Mouse (Mus musculus) E14TG2a.4 (cell line): ENCODE data around the gene Tnks2.

Source experiments
- CTCF ChIP-seq: conservative IDR thresholded peaks from 2 replicates; pipeline ENCODE4 v1.5.1; 2014; ENCODE audit warnings: low read length
- NANOG ChIP-seq: IDR thresholded peaks from 2 replicates; pipeline ENCODE4 v1.6.1; 2014; ENCODE audit warnings: borderline replicate concordance, low read length, mixed read lengths
- POU5F1 ChIP-seq: IDR thresholded peaks from 2 replicates; pipeline ENCODE4 v1.6.1; 2014; ENCODE audit warnings: low read length, borderline replicate concordance

GRCm38 (mm10) chr19:36936285-36936684 is 102.3 kb downstream of the Tnks2 start:
- TF ChIP-seq CTCF (no peak), NANOG (no peak), POU5F1 (no peak)
